Mouse (Mus musculus): ENCODE measurements around the gene Galntl6. TPM values are rescaled to one million over a fixed set of nuclear protein-coding genes. Genes with fewer than 3 reads are reported as not detected.

The Galntl6 gene
- polyA plus RNA-seq, 1 experiment from 2014 or later: 15.9 TPM

GRCm38 (mm10) chr8:57972832-57973231, 939.6 kb downstream of the Galntl6 start:
- H3K36me3 ChIP-seq (ENCODE audit: control insufficient read depth, insufficient read depth): no peaks in the 10 kb centered on the region
- H3K9me3 ChIP-seq (ENCODE audit: control insufficient read depth, low read length): no peaks in the 10 kb centered on the region
- no peak overlapping the region for H3K27ac ChIP-seq (ENCODE audit: low read length)
- peaks cover 14% of the 10 kb centered on the region for H3K4me1 ChIP-seq (replicated peaks; ENCODE audit: control insufficient read depth, insufficient read depth, low read length)
- H3K4me2 ChIP-seq (ENCODE audit: low read length): no peak overlapping the region
- ATAC-seq: no peak
- no peak overlapping the region for H3K9ac ChIP-seq (replicated peaks; ENCODE audit: low read depth, low read length)
- WGBS: 29% methylated on average over 3 of the region's 3 CpGs
- H3K27me3 ChIP-seq (replicated peaks; ENCODE audit: control insufficient read depth, insufficient read depth, low read length): no peaks in the 10 kb centered on the region
- no peak overlapping the region for H3K4me3 ChIP-seq (replicated peaks; ENCODE audit: low read length)

GRCm38 (mm10) chr8:57966676-57967075, 945.8 kb downstream of the Galntl6 start:
- Histone ChIP-seq H3K4me1 (replicated peaks; ENCODE audit: control insufficient read depth, insufficient read depth, low read length) (peaks cover 5% of the 10 kb centered on the region; the same call in 1 of the 2 replicates), H3K4me2 (ENCODE audit: low read length) (no peak overlapping the region), H3K36me3 (ENCODE audit: control insufficient read depth, insufficient read depth) (no peaks in the 10 kb centered on the region), H3K4me3 (replicated peaks; ENCODE audit: low read length) (no peak overlapping the region), H3K27ac (ENCODE audit: low read length) (no peak overlapping the region), H3K9me3 (ENCODE audit: control insufficient read depth, low read length) (no peaks in the 10 kb centered on the region), H3K27me3 (replicated peaks; ENCODE audit: control insufficient read depth, insufficient read depth, low read length) (no peaks in the 10 kb centered on the region), H3K9ac (replicated peaks; ENCODE audit: low read depth, low read length) (no peak overlapping the region)
- 17% methylated on average over 6 of the region's 6 CpGs for WGBS
- no peak for ATAC-seq

- H3K9me3 ChIP-seq (ENCODE audit: control insufficient read depth, low read length): no peaks in the 10 kb centered on the region
- H3K27me3 ChIP-seq (replicated peaks; ENCODE audit: control insufficient read depth, insufficient read depth, low read length): no peaks in the 10 kb centered on the region
- peaks cover 5% of the 10 kb centered on the region; the same call in 1 of the 2 replicates for H3K4me1 ChIP-seq (replicated peaks; ENCODE audit: control insufficient read depth, insufficient read depth, low read length)
- no peak overlapping the region for H3K9ac ChIP-seq (replicated peaks; ENCODE audit: low read depth, low read length)
- ATAC-seq: no peak
- 47% methylated on average over 5 of the region's 5 CpGs for WGBS
- no peak overlapping the region for H3K4me2 ChIP-seq (ENCODE audit: low read length)
- H3K4me3 ChIP-seq (replicated peaks; ENCODE audit: low read length): no peak overlapping the region
- H3K36me3 ChIP-seq (ENCODE audit: control insufficient read depth, insufficient read depth): no peaks in the 10 kb centered on the region
- no peak overlapping the region for H3K27ac ChIP-seq (ENCODE audit: low read length)
These were observed 946.9 kb downstream of the Galntl6 start for GRCm38 (mm10) chr8:57965508-57965907.

- Histone ChIP-seq H3K9ac (replicated peaks; ENCODE audit: low read depth, low read length) (no peak overlapping the region), H3K27me3 (replicated peaks; ENCODE audit: control insufficient read depth, insufficient read depth, low read length) (no peaks in the 10 kb centered on the region), H3K27ac (ENCODE audit: low read length) (peak overlapping the region; percentile 11), H3K9me3 (ENCODE audit: control insufficient read depth, low read length) (no peaks in the 10 kb centered on the region), H3K4me1 (replicated peaks; ENCODE audit: control insufficient read depth, insufficient read depth, low read length) (peaks cover 5% of the 10 kb centered on the region; the same call in 1 of the 2 replicates), H3K36me3 (ENCODE audit: control insufficient read depth, insufficient read depth) (no peaks in the 10 kb centered on the region), H3K4me2 (ENCODE audit: low read length) (peak overlapping the region; percentile 20; the same call in 1 of the 2 replicates), H3K4me3 (replicated peaks; ENCODE audit: low read length) (no peak overlapping the region)
- 33% methylated on average over 12 of the region's 12 CpGs for WGBS
- peak; percentile 92 for ATAC-seq
These were observed 949.9 kb downstream of the Galntl6 start for GRCm38 (mm10) chr8:57962286-57963110.

GRCm38 (mm10) chr8:57959136-57959535, 953.3 kb downstream of the Galntl6 start:
- no peak overlapping the region for H3K27ac ChIP-seq (ENCODE audit: low read length)
- H3K4me1 ChIP-seq (replicated peaks; ENCODE audit: control insufficient read depth, insufficient read depth, low read length): peaks cover 5% of the 10 kb centered on the region; the same call in 1 of the 2 replicates
- ATAC-seq: no peak
- no peak overlapping the region for H3K4me2 ChIP-seq (ENCODE audit: low read length)
- H3K4me3 ChIP-seq (replicated peaks; ENCODE audit: low read length): no peak overlapping the region
- no peak overlapping the region for H3K9ac ChIP-seq (replicated peaks; ENCODE audit: low read depth, low read length)
- no peaks in the 10 kb centered on the region for H3K9me3 ChIP-seq (ENCODE audit: control insufficient read depth, low read length)
- WGBS: 67% methylated on average over 3 of the region's 3 CpGs
- H3K36me3 ChIP-seq (ENCODE audit: control insufficient read depth, insufficient read depth): no peaks in the 10 kb centered on the region
- no peaks in the 10 kb centered on the region for H3K27me3 ChIP-seq (replicated peaks; ENCODE audit: control insufficient read depth, insufficient read depth, low read length)

GRCm38 (mm10) chr8:57958121-57958901, 954.1 kb downstream of the Galntl6 start:
- Histone ChIP-seq H3K27ac (ENCODE audit: low read length) (no peak overlapping the region), H3K4me2 (ENCODE audit: low read length) (no peak overlapping the region), H3K9me3 (ENCODE audit: control insufficient read depth, low read length) (no peaks in the 10 kb centered on the region), H3K36me3 (ENCODE audit: control insufficient read depth, insufficient read depth) (no peaks in the 10 kb centered on the region), H3K4me1 (replicated peaks; ENCODE audit: control insufficient read depth, insufficient read depth, low read length) (peaks cover 2% of the 10 kb centered on the region; the same call in 1 of the 2 replicates), H3K4me3 (replicated peaks; ENCODE audit: low read length) (no peak overlapping the region), H3K27me3 (replicated peaks; ENCODE audit: control insufficient read depth, insufficient read depth, low read length) (no peaks in the 10 kb centered on the region), H3K9ac (replicated peaks; ENCODE audit: low read depth, low read length) (no peak overlapping the region)
- ATAC-seq: no peak
- 60% methylated on average over 16 of the region's 16 CpGs for WGBS

- H3K4me1 ChIP-seq (replicated peaks; ENCODE audit: control insufficient read depth, insufficient read depth, low read length): no peaks in the 10 kb centered on the region
- H3K9me3 ChIP-seq (ENCODE audit: control insufficient read depth, low read length): no peaks in the 10 kb centered on the region
- H3K27ac ChIP-seq (ENCODE audit: low read length): no peak overlapping the region
- H3K27me3 ChIP-seq (replicated peaks; ENCODE audit: control insufficient read depth, insufficient read depth, low read length): no peaks in the 10 kb centered on the region
- H3K4me2 ChIP-seq (ENCODE audit: low read length): no peak overlapping the region
- no peak for ATAC-seq
- H3K4me3 ChIP-seq (replicated peaks; ENCODE audit: low read length): no peak overlapping the region
- H3K36me3 ChIP-seq (ENCODE audit: control insufficient read depth, insufficient read depth): no peaks in the 10 kb centered on the region
- no peak overlapping the region for H3K9ac ChIP-seq (replicated peaks; ENCODE audit: low read depth, low read length)
- 85% methylated on average over 7 of the region's 7 CpGs for WGBS
These were observed 956.9 kb downstream of the Galntl6 start for GRCm38 (mm10) chr8:57955501-57955900.

- Histone ChIP-seq H3K4me2 (ENCODE audit: low read length) (no peak overlapping the region), H3K27me3 (replicated peaks; ENCODE audit: control insufficient read depth, insufficient read depth, low read length) (no peaks in the 10 kb centered on the region), H3K27ac (ENCODE audit: low read length) (no peak overlapping the region), H3K9me3 (ENCODE audit: control insufficient read depth, low read length) (no peaks in the 10 kb centered on the region), H3K4me3 (replicated peaks; ENCODE audit: low read length) (no peak overlapping the region), H3K4me1 (replicated peaks; ENCODE audit: control insufficient read depth, insufficient read depth, low read length) (no peaks in the 10 kb centered on the region), H3K36me3 (ENCODE audit: control insufficient read depth, insufficient read depth) (no peaks in the 10 kb centered on the region), H3K9ac (replicated peaks; ENCODE audit: low read depth, low read length) (no peak overlapping the region)
- ATAC-seq: no peak
- 75% methylated on average over 2 of the region's 2 CpGs for WGBS
These were observed 971.3 kb downstream of the Galntl6 start for GRCm38 (mm10) chr8:57941113-57941512.

GRCm38 (mm10) chr8:57939856-57940420, 972.5 kb downstream of the Galntl6 start:
- no peak overlapping the region for H3K9ac ChIP-seq (replicated peaks; ENCODE audit: low read depth, low read length)
- H3K9me3 ChIP-seq (ENCODE audit: control insufficient read depth, low read length): no peaks in the 10 kb centered on the region
- no peaks in the 10 kb centered on the region for H3K36me3 ChIP-seq (ENCODE audit: control insufficient read depth, insufficient read depth)
- 0 out of 2 replicates have a peak, but pooled peaks have one; percentile 15 for ATAC-seq
- no peaks in the 10 kb centered on the region for H3K27me3 ChIP-seq (replicated peaks; ENCODE audit: control insufficient read depth, insufficient read depth, low read length)
- no peaks in the 10 kb centered on the region for H3K4me1 ChIP-seq (replicated peaks; ENCODE audit: control insufficient read depth, insufficient read depth, low read length)
- H3K4me3 ChIP-seq (replicated peaks; ENCODE audit: low read length): no peak overlapping the region
- H3K27ac ChIP-seq (ENCODE audit: low read length): no peak overlapping the region
- WGBS: 72% methylated on average over 5 of the region's 5 CpGs
- no peak overlapping the region for H3K4me2 ChIP-seq (ENCODE audit: low read length)
